Mouse (Mus musculus) ES-E14 (cell line): ENCODE results near the gene Calhm3. TPM values are rescaled to one million over a fixed set of nuclear protein-coding genes. Genes with fewer than 3 reads are reported as not detected.

Source experiments
- DNase-seq: peaks from one replicate; pipeline ENCODE4 v3.0.0-alpha.2; 2013; ENCODE audit warnings: low read depth, low spot score
- H3K27ac ChIP-seq: 2 replicates; pipeline ENCODE4 v1.5.1; 2012; ENCODE audit warnings: low read depth, mild to moderate bottlenecking, low read length, moderate library complexity, mixed read lengths; ENCODE audit not compliant: poor library complexity, insufficient read depth, severe bottlenecking
- H3K36me3 ChIP-seq: 2 replicates; pipeline ENCODE4 v1.6.1; 2012; ENCODE audit warnings: mild to moderate bottlenecking, low read length, moderate library complexity, mixed read lengths; ENCODE audit not compliant: control insufficient read depth, poor library complexity, insufficient read depth, severe bottlenecking
- H3K4me1 ChIP-seq, 2 experiments: fragments of 150-350 bp in 1 of 2; sonication (generic) in 1 of 2; 2 replicates each; pipeline ENCODE4 v1.6.1; 2012; ENCODE audit warnings: low read length in 2 of 2, mild to moderate bottlenecking in 1 of 2, mixed read lengths in 1 of 2; ENCODE audit not compliant: control insufficient read depth in 2 of 2, insufficient read depth in 2 of 2, poor library complexity in 1 of 2
- H3K4me3 ChIP-seq, 2 experiments: fragments of 150-350 bp in 1 of 2; sonication (generic) in 1 of 2; 2 replicates each; pipeline ENCODE4 v1.5.1; 2012; ENCODE audit warnings: low read length in 2 of 2, low read depth in 1 of 2, mild to moderate bottlenecking in 1 of 2, mixed read lengths in 1 of 2; ENCODE audit not compliant: insufficient read depth in 1 of 2, poor library complexity in 1 of 2, severe bottlenecking in 1 of 2
- H3K9ac ChIP-seq: 2 replicates; pipeline ENCODE4 v1.6.1; 2012; ENCODE audit warnings: low read depth, mild to moderate bottlenecking, low read length, mixed read lengths; ENCODE audit not compliant: poor library complexity, insufficient read depth, severe bottlenecking
- H3K9me3 ChIP-seq: fragments of 150-350 bp; sonication (generic); 2 replicates; pipeline ENCODE4 v1.6.1; 2012; ENCODE audit warnings: low read depth, mild to moderate bottlenecking, low read length; ENCODE audit not compliant: control insufficient read depth, insufficient read depth
- CHD2 ChIP-seq: IDR thresholded peaks from 2 replicates; pipeline ENCODE4 v1.6.1; 2014; ENCODE audit warnings: mild to moderate bottlenecking, low read depth, low read length, inconsistent platforms
- HCFC1 ChIP-seq: IDR thresholded peaks from 2 replicates; pipeline ENCODE4 v1.6.1; 2012; ENCODE audit warnings: low read length, inconsistent platforms, borderline replicate concordance; ENCODE audit not compliant: insufficient read depth
- MAFK ChIP-seq: IDR thresholded peaks from 2 replicates; pipeline ENCODE4 v1.6.1; 2014; ENCODE audit warnings: mild to moderate bottlenecking, low read depth, low read length, inconsistent platforms; ENCODE audit not compliant: insufficient read depth
- ZC3H11A ChIP-seq: IDR thresholded peaks from 2 replicates; pipeline ENCODE4 v1.6.1; 2012; ENCODE audit warnings: low read depth, mild to moderate bottlenecking, inconsistent platforms, low read length, borderline replicate concordance
- ZNF384 ChIP-seq: IDR thresholded peaks from 2 replicates; pipeline ENCODE4 v1.6.1; 2012; ENCODE audit warnings: low read depth, low read length, inconsistent platforms
- in situ Hi-C, 2 experiments: fragments of 600-800 bp; cut with MboI; formaldehyde crosslinking; loops; one replicate each; pipeline ENCODE4 v1.15.1; 2025; ENCODE audit warnings: low sequenced_read_pairs in 2 of 2, inconsistent platforms in 1 of 2; ENCODE audit not compliant: unreplicated experiment in 2 of 2
- total RNA-seq: library from RNA; depleted of rRNA; stranded (reverse); fragments of 300-350 nt; gene quantifications from 2 replicates; pipeline ENCODE4 v1.2.3, GENCODE M21; 2012

Gene Calhm3
- total RNA-seq, 1 experiment = 2.8 TPM

- Histone ChIP-seq H3K27ac (peak overlapping the region; percentile 5; the same call in 1 of the 2 replicates), H3K36me3 (peaks cover 57% of the 10 kb centered on the region), H3K9me3 (no peaks in the 10 kb centered on the region), H3K4me1 (peaks cover 0 to 7% of the 10 kb centered on the region in 2 experiments; a peak in 1 of 4 replicates), H3K9ac (peak overlapping the region; percentile 44; the same call in 1 of the 2 replicates), H3K4me3 (peak overlapping the region; percentile 26 to 35; a peak in 2 of 4 replicates)
- no peak for DNase-seq
- TF ChIP-seq HCFC1 (no peak), CHD2 (no peak), ZNF384 (no peak), MAFK (no peak), ZC3H11A (no peak)
- in situ Hi-C loops = no loop called here
Measured at GRCm38 (mm10) chr19:47130551-47131125, 26.9 kb downstream of the Calhm3 start.

- Histone ChIP-seq H3K9ac (no peak overlapping the region), H3K4me3 (no peak overlapping the region), H3K9me3 (no peaks in the 10 kb centered on the region), H3K36me3 (peaks cover 73% of the 10 kb centered on the region), H3K27ac (no peak overlapping the region), H3K4me1 (peaks cover 0 to 7% of the 10 kb centered on the region in 2 experiments; a peak in 1 of 4 replicates)
- TF ChIP-seq ZC3H11A (no peak), HCFC1 (no peak), ZNF384 (no peak), CHD2 (no peak), MAFK (no peak)
- in situ Hi-C loops = loop anchor here in 1 of 2 experiments (5.0 kb wide), 1 partner anchor 38 kb away; no protein-coding TSS in a partner anchor
- DNase-seq = no peak
Measured at GRCm38 (mm10) chr19:47128835-47129234, 28.7 kb downstream of the Calhm3 start.

GRCm38 (mm10) chr19:47128164-47128563 lies 29.4 kb downstream of the Calhm3 start:
- no peak overlapping the region for H3K4me3 ChIP-seq
- TF ChIP-seq ZNF384 (no peak), ZC3H11A (no peak), MAFK (no peak), CHD2 (no peak), HCFC1 (no peak)
- in situ Hi-C loops = loop anchor here in 1 of 2 experiments (5.0 kb wide), 1 partner anchor 39 kb away; no protein-coding TSS in a partner anchor
- no peak overlapping the region for H3K27ac ChIP-seq
- no peak overlapping the region for H3K9ac ChIP-seq
- DNase-seq = no peak
- peaks cover 0 to 7% of the 10 kb centered on the region in 2 experiments; a peak in 1 of 4 replicates for H3K4me1 ChIP-seq
- H3K9me3 ChIP-seq = no peaks in the 10 kb centered on the region
- peaks cover 78% of the 10 kb centered on the region for H3K36me3 ChIP-seq

GRCm38 (mm10) chr19:47122802-47123201 lies 34.8 kb downstream of the Calhm3 start:
- Histone ChIP-seq H3K36me3 (peaks cover 73% of the 10 kb centered on the region), H3K4me3 (no peak overlapping the region), H3K9me3 (no peaks in the 10 kb centered on the region), H3K4me1 (no peaks in the 10 kb centered on the region), H3K27ac (no peak overlapping the region), H3K9ac (no peak overlapping the region)
- TF ChIP-seq ZNF384 (no peak), MAFK (no peak), CHD2 (no peak), HCFC1 (no peak), ZC3H11A (no peak)
- in situ Hi-C loops = no loop called here
- DNase-seq = no peak
